Mouse (Mus musculus) thymus, adult 2 months (tissue): ENCODE data around the gene Pole4. TPM values are rescaled to one million over a fixed set of nuclear protein-coding genes. Genes with fewer than 3 reads are reported as not detected.

ENCODE experiments used
- DNase-seq: peaks from one replicate; pipeline ENCODE4 v3.0.0; 2021
- H3K27ac ChIP-seq: fragments of 200-500 bp; 2 replicates; pipeline ENCODE4 v1.5.1; 2012; ENCODE audit warnings: low read length, control low read depth; ENCODE audit not compliant: control insufficient read depth, insufficient read depth
- H3K27me3 ChIP-seq: fragments of 200-500 bp; 2 replicates; pipeline ENCODE4 v1.6.1; 2012; ENCODE audit warnings: mild to moderate bottlenecking, low read length, moderate library complexity, mixed read lengths; ENCODE audit not compliant: control insufficient read depth, insufficient read depth
- H3K36me3 ChIP-seq: fragments of 200-500 bp; 2 replicates; pipeline ENCODE4 v1.6.1; 2012; ENCODE audit warnings: mild to moderate bottlenecking, low read length, moderate library complexity; ENCODE audit not compliant: control insufficient read depth, insufficient read depth
- H3K4me1 ChIP-seq: fragments of 200-500 bp; replicated peaks from 2 replicates; pipeline ENCODE4 v1.6.1; 2012; ENCODE audit warnings: low read length; ENCODE audit not compliant: control insufficient read depth, insufficient read depth
- H3K4me3 ChIP-seq: fragments of 200-500 bp; 2 replicates; pipeline ENCODE4 v1.5.1; 2012; ENCODE audit warnings: mild to moderate bottlenecking, low read length, control low read depth, moderate library complexity; ENCODE audit not compliant: control insufficient read depth, insufficient read depth
- CTCF ChIP-seq: fragments of 200-500 bp; IDR thresholded peaks from 2 replicates; pipeline ENCODE4 v1.5.1; 2012; ENCODE audit warnings: mild to moderate bottlenecking, control low read depth, low read length, moderate library complexity, borderline replicate concordance; ENCODE audit not compliant: control insufficient read depth, poor library complexity, insufficient read depth; ENCODE audit errors: extremely low read depth
- POLR2A ChIP-seq: fragments of 200-500 bp; IDR thresholded peaks from 2 replicates; pipeline ENCODE4 v1.6.1; 2012; ENCODE audit warnings: mild to moderate bottlenecking, low read length, control low read depth, moderate library complexity; ENCODE audit not compliant: control insufficient read depth, poor library complexity, insufficient read depth; ENCODE audit errors: extremely low read depth
- WGBS: fragments of 180-500 bp; shearing (Covaris S2); methylation state at CpG from one replicate; pipeline ENCODE4 v1.1.7; 2018; 5-methylcytosine and 5-hydroxymethylcytosine counted together
- polyA plus RNA-seq: library from polyadenylated mRNA; depleted of rRNA; stranded (reverse); fragments of >200 nt; gene quantifications from 2 replicates; pipeline ENCODE4 v1.2.3, GENCODE M21; 2012; rRNA removed

Pole4 gene
- polyA plus RNA-seq: 19.2 and 20.4 TPM in 2 replicates

DNA sequence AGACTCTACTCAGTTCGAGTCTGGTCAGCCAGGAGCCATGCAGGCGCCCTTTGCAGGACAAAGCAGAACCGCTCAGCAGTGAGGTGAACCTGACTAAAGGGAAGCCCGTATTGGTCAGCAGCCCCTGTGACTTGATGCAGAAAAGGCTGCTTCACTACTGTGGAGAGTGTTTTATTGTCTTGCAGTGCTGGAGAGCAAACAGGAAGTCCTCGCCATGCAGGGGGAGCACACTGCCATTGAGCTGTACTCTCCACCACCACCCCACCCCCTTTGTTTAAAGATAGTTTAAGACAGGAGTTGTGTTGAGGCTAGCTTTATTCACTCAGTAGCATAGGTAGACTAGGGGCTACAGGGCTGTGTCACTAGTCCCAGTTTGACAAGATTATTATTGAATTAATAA is at the start of gene Pole4:
Pole4 (minus strand) TSS at position 145 of the 400 bp plus-strand sequence.
- Histone ChIP-seq H3K36me3 (no peaks in the 10 kb centered on the region), H3K4me1 (no peaks in the 10 kb centered on the region), H3K27me3 (no peaks in the 10 kb centered on the region), H3K4me3 (no peak within 1 kb of the TSS), H3K27ac (no peak within 1 kb of the TSS)
- DNase-seq: no peak
- 87% methylated on average over 5 of the region's 5 CpGs for WGBS
- TF ChIP-seq CTCF (no peak), POLR2A (no peak)

DNA sequence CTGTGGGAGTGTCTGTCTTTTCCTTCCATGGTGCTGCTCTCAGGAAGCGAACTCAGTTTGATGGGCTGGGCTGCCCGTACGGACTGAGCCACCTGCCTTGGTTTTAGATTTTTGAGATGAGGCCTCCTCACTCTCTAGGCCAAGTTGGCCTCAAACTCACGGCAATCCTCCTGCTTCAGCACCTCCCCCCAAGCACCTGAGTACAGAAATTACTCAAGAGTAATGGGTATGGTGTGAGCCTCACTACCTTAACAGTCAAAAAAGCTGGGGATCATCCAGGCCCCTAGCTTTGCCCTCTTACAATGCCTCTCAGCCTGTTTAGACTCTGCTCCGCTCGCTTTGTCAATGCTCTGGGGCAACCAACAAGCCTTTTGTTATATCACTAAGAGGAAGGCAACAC is 49.6 kb upstream of the Pole4 start:
- Histone ChIP-seq H3K4me1 (no peaks in the 10 kb centered on the region; the same call in 1 of the 2 replicates), H3K4me3 (no peak overlapping the region), H3K36me3 (no peaks in the 10 kb centered on the region), H3K27ac (no peak overlapping the region), H3K27me3 (no peaks in the 10 kb centered on the region)
- 88% methylated on average over 6 of the region's 6 CpGs for WGBS
- no peak for DNase-seq
- TF ChIP-seq CTCF (no peak), POLR2A (no peak)

DNA sequence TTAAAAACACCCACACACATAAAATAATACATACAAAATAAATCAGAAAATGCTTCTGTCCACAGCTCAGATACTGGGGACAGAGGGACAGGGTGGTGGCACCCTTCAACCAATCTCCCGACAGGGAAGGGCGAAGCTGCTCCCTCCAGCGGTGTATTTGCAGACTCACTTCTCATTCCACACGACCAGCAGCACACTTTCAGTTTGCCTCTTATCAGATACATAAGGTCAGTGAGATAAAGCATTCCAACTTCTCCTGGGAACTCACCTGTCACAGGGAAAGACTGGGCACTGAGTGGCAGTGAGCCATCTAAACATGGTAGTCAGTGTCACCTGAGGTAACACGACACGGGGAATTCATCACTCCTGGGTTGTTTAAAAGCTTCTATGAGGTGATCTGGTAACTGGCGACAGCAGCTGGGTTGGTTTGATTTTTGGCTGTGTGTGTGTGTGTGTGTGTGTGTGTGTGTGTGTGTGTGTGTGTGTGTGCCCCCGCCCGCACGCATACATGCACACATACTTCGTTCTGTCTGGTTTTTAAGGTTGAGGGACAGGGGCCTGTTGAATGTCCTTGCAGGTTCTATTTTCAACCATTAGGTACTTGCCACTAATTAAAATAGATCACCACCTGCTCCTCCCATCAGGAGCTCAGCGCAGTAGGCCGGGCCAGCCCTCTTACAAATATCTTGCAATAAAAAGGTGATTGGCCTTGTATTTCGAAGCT is 48.6 kb upstream of the Pole4 start:
- DNase-seq: no peak
- H3K27ac ChIP-seq: no peak overlapping the region
- H3K27me3 ChIP-seq: no peaks in the 10 kb centered on the region
- H3K36me3 ChIP-seq: no peaks in the 10 kb centered on the region
- TF ChIP-seq CTCF (no peak), POLR2A (no peak)
- 77% methylated on average over 14 of the region's 14 CpGs for WGBS
- H3K4me1 ChIP-seq: no peaks in the 10 kb centered on the region; the same call in 1 of the 2 replicates
- no peak overlapping the region for H3K4me3 ChIP-seq

DNA sequence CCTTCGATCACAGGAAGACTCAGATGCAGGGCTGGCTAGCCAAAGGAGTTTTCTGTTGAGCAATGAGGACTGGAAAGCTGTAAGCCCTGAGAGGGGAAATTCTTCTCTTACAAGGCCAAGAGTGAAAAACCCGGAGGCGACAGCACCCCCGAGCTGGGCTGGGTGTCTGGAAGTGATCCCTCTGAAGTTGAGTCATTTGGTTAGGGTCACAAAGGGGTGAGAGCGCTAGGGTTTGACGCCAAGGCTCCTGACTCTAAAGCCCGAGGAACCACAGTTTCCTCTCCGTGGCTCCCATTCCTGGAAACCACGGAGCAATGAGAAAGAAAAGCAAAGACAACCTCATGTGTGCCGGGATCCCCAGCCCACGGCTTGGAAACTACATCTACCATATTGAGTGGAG is 47.9 kb upstream of the Pole4 start:
- Histone ChIP-seq H3K4me3 (no peak overlapping the region), H3K27ac (no peak overlapping the region), H3K27me3 (no peaks in the 10 kb centered on the region), H3K4me1 (no peaks in the 10 kb centered on the region; the same call in 1 of the 2 replicates), H3K36me3 (no peaks in the 10 kb centered on the region)
- DNase-seq: no peak
- no peak for TF ChIP-seq POLR2A
- no peak for TF ChIP-seq CTCF
- 27% methylated on average over 11 of the region's 11 CpGs for WGBS

DNA sequence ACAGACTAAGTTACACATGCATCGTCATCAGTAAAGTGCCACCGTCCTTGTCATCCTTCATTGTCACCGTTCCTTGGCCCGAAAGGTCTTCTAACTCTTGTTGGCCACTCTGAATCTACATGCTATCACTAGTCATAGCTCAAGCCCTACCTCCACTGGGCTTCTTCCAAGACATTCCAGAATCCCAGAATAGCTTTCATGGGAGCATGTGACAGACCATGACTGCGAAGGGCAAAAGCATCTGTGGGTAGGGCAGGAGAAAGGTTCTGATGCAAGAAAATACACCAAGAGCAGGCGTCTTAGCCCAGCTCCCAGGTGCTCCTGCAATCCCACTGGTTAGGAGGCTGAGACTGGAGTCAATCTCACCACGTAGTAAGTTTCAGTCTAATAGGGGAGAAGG is 46.6 kb upstream of the Pole4 start:
- TF ChIP-seq CTCF (no peak), POLR2A (no peak)
- H3K27ac ChIP-seq: no peak overlapping the region
- no peaks in the 10 kb centered on the region; the same call in 1 of the 2 replicates for H3K4me1 ChIP-seq
- H3K36me3 ChIP-seq: no peaks in the 10 kb centered on the region
- DNase-seq: no peak
- H3K27me3 ChIP-seq: no peaks in the 10 kb centered on the region
- WGBS: 97% methylated on average over 7 of the region's 7 CpGs
- H3K4me3 ChIP-seq: no peak overlapping the region

DNA sequence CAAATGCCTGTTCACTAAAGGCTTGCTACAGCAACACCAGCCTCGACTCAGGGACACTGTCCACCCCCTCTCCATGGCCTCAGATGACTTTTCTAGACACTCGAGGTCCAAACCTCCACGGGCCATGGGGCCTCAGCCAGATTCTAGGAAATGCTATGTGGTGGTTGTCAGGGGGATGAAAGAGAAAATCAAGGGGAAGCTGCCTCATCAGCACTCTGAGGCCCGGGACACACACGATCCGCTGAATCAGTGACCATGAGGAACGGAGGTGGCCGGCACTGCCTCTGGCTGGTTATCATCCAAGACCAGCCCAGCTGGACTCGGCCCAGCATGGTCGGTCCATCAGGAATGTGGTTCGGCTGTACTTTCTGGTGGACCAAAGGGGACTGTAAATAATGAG is 45.9 kb upstream of the Pole4 start:
- Histone ChIP-seq H3K4me1 (no peaks in the 10 kb centered on the region; the same call in 1 of the 2 replicates), H3K27me3 (no peaks in the 10 kb centered on the region), H3K36me3 (no peaks in the 10 kb centered on the region), H3K4me3 (no peak overlapping the region), H3K27ac (no peak overlapping the region)
- DNase-seq: no peak
- 86% methylated on average over 11 of the region's 11 CpGs for WGBS
- no peak for TF ChIP-seq CTCF
- no peak for TF ChIP-seq POLR2A
